Mouse (Mus musculus) right cerebral cortex, adult 2 months (tissue): ENCODE results near the gene Spdye4c.

ENCODE experiments used
- DNase-seq, 2 experiments: peaks; one replicate each; pipeline ENCODE4 v3.0.0; 2021 to 2022; ENCODE audit warnings: low spot score in 2 of 2

Spdye4c gene

DNA sequence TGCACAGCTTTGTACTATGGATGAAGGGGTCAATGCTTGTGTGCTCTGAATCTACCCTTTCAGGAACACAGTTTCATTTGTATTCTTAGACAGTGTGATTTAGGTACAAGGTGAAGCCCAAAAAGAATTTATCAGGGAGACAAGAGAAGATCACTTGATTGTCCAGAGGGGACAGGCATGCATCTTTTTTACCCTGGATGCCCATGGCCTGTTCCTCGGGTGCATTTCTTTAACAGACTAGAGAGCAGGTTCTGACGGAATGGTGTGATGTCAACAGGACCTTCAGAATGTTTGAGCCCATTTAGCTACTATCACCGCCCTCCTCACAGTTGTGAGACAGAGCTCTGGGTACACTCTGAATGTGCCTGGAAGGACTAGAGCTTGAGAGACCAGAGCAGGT is at the start of gene Spdye4c:
Spdye4c (plus strand) TSS at position 301 of the 400 bp plus-strand sequence.
- no peak for DNase-seq

DNA sequence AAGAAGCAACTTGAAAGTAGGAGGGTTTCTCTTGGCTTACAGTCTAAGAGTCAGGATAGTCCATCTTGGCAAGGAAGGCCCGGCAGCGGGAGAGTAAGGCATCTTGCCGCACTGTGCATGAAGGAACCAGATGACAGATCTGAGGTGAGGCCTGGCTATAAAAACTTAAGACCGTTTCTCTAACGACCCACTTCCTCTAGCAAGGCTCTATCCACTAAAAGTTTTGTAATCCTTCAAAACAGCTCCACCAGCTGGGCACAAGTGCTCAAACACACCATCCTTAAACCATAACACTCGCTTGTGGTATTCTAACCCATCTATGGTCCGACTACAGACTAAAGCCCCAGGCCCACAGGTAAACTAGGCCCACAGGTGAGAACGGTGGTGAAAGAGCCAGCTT is 47.5 kb upstream of the Spdye4c start:
- DNase-seq: no peak

DNA sequence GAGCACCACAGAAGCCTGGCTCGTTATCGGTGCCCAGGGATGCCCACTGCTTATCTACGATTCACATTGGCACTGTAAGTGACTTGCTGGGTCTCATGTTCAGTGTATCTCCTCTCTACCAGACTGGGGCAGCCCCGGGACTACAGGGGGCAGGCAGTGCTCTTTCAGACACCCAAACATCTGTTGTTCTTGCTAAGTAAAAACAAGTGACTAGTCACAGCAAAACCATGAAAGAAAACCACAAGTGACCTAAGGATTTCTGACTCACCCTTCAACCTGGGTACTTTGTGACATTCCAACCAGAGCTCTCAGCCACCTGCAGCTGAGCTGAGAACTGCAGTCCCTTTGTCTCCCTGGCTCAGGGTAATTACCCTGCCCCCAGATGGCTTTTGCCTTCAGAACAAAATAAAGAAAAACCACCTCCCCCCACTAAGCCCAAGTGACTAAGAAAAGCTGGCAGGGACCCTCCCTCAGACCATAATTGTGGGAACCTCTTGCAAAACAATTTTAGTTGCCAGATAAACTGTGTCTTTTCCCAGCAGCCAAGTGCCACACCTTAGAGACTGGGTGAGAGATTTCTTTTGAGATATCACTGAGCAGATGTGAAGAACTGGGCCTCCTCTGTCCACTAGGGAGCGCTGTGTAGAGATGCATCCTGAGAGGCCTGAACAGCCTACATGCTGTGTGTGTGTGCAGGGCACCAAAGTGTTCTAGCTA is 46.4 kb upstream of the Spdye4c start:
- peak in 1 of 2 experiments; percentile 17 for DNase-seq

DNA sequence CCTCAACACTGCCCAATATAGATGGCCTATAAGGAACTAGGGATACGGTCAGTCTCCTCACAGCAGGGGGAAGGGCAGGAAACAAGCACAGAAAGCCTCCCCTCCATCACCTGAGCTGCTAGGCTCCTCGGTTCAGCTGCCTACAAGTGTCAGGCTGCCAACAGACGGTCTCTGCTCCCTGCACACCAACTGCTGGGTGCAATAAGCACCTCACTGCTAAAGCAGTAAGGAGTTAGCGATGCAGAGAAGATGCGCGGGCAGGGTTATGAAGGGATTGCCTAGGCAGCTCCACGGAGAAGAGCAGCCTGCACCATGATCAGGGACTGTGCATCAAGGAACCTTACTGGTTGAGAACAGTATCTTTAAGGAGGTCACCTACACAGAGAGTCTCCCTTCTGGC is 45.6 kb upstream of the Spdye4c start:
- DNase-seq: no peak

DNA sequence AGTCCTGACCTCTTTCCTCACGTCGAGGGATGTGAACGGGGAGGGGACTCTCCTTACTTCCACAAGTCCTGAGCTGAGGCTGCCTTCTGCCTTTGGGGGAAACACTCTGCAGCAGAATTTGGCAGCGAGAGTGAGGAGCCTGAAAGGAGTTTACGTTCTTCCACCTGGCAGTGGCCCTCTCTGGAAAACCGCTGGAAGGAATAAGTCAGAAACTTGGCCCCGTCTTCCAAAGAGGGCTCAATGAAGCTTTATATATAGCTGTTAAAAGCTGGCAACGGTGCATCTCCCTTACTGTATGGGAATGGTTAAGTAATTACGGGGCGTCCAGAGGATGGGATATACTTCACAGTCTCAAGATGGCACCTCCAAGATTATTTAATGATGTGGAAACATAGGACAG is 43.9 kb upstream of the Spdye4c start:
- DNase-seq: no peak

DNA sequence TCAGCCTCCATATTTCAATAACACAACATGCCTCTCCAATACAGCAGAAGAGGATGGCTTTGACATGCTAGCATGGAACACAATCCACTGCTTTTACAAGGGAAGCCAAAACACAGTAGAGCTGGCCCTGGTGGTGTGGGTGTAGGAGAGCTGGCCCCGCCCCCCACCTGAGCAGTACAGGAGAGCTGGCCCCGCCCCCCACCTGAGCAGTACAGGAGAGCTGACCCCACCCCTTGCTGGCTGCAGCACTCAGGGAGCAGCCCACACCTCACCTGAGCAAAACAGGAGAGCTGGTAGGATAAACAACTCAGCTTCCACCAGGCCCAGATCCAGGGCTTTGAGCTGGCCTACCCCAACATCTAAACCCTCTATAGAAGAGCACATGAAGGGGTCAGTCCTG is 42.7 kb upstream of the Spdye4c start:
- DNase-seq: no peak

DNA sequence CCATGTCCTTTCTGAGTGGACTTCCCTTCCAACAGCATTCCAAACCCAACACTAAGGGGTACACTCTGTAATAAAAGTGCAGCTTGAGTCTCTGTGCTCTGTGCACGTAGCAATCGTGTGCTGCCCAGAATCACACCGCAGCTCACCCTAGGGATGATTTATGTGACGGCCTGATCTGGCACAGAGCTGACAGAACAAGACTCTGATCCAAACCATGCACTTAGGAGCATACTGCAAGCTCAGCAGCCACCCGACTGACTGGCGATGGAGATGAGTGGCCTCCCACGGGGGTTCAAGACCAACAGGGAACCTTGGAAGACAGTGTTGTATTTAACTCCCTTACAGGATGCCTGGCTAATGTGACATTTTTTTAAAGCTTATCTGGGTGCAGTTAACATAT is 41.4 kb upstream of the Spdye4c start:
- no peak for DNase-seq

DNA sequence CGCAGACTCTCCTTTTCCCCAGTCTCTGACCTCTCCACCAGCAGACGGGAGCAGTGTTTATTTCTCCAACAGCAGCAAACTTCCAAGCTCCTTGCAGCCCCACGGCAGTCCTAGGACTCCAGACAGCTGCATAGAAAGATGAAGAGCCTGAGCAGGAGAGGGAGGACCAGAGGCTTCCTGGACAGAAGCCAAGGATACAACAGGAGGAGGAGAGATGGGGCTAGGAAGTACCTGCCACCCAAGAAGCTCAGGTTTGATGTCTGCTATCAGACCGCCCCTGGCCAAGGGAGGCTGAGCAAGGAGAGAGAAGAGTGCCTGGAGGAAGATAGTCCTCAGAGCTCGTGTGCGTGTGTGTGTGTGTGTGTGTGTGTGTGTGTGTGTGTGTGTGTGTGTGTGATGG is 41.0 kb upstream of the Spdye4c start:
- DNase-seq: no peak

DNA sequence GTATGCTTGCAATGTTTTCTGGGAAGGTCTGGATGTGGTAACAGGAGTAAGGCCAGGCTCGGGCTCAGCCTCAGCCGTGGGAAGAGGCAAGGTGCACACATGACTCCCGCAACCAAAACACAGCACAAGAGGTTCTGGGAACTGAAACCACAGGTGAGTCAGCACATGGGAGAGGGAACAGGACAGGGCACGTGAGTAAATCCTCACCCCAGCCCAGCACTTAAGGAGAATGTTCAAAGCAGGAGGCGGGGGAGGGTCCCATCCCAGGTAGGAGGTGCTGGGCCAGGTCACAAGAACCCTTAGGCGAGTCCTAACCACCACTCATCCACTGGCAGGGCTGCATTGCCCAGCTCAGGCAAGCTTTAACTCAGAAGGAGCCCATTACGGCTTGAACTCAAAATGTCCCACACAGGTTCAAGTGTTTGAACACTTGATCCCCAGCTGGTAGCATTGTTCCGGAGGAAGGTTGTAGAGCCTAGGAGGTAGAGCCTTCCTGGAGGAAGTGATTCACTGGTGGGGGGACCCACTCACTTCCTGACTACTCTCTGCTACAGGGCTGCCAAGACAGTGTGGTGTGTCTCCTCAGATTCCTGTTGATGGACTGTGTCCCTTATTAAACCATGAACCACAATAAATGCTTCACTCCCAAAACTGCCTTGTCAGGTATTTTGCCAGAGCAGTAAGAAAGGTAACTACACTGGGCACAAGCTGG is 38.8 kb upstream of the Spdye4c start:
- no peak for DNase-seq

DNA sequence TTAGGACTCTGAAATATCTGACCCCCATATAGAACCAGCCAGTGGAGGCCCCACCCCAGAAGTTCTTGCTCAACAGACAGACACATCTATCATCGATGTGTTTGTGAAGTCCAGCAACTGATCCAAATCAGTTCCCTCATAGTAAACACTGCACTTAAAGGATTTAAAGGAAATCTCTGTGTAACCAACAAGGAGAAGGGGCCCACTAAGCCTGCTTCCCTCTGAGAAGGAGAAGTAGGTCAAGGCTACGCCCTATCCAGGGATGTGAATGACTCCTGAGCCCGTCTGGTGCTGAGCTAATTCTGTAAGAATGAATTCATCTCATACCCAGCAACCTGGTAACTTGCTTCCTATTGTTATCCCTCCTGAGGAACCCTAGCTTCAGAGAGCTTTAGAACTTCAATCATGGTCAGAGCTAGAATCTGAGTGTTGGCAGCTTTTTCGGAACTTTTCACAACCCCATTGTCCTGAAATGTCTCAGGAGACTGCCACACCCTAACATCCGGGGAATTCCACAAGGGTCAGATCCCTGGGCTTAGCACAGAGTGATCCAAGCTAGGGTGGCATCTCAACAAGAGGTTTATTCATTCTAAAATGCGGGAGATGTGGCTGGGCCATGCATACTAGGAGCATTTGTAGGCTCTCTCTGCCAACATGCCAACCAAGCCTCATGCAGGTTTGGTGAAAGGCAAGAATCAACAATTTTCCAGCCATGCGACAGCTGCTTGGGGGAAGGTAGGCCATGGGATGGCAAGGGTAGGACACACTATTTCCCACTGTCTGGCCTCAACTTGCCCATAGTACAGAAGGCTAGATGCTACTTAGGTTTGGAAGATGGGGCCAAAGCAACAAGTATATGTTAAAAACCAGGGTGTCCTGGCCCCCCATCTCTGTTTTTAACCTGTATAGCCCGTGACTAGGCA is 38.0 kb upstream of the Spdye4c start:
- DNase-seq: no peak

DNA sequence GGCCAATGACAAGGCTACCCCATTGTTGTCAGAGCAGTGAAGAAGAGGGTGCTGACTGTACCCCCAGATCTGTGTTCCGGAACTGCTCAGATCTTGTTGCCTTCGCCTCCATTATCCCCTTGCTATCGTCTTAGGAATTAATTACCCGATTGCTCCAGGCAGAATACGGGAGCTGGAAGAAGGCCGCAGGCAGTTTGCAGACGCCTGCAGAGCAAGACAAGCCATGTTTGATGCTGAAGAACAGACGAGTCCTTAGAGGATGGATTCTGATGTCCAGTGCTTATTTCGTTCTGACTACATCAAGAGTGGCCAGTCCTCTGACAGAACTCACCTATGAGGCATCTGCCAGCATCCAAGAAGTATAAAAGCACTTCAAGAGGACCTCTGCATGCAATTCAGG is 35.9 kb upstream of the Spdye4c start:
- no peak for DNase-seq

DNA sequence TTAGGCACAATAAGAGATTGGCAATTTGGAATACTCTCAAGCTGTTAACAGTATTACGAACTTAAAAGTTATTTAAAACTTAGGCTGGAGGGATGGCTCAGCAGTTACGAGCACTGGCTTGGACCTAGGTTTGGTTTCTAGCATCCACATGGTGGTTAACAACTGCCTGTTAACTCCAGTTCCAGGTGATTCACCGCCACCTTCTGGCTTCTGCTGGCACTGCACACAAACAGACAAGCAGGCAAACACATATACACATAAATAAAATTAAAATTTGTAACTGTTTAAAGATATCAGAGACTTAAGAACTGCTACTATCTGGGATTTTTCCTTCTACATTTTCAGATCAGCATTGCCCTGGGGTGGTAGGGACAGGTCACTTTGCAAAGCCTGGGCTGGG is 26.8 kb upstream of the Spdye4c start:
- DNase-seq: no peak

DNA sequence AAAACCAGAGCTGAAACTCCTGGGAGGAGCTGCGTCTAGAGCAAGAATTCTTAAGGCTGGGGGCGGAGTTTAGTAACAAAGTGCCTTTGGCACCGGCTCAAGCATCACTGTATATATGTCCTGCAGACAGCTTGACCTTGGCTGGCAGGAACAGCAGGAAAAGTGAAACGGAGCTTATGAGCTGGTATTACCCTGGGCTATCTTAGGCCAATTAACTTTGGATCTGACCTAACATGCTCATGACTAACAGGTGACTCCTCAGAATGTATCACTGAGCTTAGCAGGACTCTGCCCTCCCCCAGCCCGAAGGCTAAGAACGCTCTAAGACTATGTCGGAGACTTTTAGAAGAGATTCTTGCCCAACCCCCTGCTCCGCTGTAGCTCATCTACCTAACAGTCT is 25.1 kb upstream of the Spdye4c start:
- no peak for DNase-seq

DNA sequence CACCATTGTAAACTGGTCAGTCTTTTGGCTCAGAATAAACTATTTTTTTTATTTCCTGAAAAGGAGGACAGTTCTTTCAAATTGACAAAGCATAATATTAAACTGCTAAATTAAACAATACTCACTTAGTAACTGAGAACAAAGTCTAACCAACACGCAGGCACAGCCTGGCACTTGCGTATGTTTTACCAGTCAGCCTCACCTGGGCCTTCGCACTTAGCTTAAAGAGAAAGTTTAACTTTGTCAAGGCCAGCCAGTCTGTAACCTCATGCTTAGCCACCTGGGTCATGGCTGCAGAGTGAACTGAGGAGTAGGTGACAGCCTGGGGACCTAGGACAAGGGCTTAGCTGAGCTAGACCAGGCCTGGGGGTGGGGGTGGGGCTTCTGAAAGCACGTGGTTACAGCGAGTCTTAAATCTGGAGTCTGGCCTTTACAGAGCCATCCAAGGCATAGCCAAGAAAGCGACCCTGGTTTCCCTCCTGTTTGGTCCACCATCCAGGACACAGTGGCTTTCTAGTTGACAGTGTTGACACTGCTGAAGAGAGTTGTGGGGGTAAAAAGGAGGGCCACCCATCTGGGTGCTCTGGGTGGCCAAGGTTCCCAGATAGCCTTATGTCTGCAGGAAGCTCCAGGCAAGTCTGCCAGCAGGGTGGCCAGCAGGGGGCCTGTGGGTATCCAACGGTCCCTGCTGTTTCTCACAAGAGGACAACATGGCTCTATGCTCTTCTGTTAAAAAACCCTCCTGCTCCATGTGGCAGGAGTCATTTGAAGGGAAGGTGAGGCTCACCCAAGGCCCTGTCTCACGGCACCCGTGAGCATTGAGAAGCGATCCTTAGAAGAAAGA is 24.5 kb upstream of the Spdye4c start:
- peak in 1 of 2 experiments; percentile 13 for DNase-seq

DNA sequence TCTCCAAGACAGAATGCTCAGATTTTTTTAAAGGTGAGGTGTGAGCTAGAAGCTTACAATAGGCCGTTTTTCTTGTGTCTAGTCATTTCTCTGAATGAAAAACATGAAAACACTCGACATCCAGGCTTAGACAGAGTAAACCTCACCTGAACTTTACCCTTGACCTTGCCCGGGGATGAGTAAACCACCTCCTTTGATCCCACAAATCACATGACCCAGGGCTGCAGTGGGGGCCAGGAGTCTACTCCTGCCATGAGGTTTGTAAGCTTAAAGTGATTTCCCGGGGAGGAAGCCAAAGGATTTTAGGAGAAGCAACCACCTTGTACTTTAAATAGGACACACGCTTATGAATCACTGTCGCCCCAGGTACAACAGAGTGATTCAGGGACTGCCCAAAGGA is 23.0 kb upstream of the Spdye4c start:
- no peak for DNase-seq

DNA sequence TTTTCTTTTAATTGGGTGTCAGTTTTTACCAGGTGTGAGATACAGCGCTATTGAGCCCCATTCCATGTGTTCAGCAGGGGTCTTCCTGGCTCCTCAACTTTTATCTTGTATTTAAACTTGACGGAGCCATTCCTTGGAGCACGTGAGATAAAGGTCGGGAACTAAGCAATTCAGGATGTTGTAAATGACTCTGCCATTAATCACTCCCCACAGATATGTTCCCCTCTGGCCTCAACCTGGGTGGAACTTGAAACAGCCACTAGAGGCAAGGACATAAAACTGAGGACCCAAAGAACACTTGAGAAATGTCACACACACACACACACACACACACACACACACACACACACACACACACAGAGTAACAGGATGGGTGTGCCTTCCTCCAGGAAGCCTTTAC is 22.5 kb upstream of the Spdye4c start:
- no peak for DNase-seq

DNA sequence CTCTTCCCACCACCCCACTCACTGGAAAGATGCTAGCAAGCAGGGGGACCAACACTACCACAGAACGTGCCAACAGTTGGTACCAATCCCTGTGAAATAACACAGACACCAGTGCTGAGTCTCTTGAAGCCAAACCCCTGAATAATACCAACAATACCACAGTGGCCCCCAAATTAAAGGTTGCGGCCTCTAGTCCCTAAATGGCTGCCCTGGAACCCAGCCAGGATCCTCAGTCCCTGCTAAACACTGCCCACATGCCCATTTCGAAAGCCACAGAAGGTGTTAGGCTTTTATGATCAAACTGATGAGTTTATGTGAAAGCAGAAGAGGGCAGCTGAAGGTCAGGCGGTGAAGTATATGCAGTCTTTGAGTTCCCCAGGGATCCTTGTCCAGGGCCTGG is 20.0 kb upstream of the Spdye4c start:
- DNase-seq: no peak

DNA sequence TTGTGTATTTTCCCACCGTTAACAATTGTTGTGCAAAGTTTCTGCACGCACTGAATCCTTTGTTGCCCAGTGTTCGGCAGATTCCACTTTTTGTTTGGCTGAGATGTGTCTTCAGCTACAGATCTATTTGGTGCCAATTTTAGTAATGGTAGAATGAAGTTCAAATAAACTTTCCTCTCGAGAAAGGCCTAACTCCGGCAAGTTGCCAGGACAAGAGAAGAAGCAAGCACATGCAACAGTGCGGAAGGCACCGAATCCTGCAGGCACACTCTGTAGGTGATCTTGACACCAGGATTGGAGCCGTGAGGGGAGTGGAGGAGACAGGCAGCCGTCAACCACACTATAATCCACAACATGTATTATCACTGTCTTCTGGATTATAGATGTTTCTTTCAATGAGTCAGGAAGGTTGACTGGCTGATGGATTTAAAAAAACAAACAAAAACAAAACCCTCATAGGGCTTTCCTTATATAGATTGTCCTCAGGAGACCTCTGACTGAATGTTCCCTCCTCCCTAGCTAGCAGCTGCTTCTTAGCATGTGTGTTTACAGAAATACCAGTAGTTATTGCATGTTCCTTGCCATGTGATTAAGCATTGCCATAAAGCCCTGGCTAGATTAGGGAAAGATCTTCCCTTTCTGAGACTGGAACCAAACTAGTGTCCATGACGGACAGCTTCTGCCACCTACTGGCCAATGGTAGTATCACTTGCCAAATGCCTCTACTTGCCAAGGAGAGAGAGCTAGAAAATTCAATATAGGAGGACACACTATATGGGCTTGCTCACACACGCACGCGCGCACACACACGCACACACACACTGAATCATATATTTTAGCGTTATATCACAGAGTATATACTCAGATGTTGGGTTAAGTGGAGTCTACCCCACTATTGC is 18.0 kb upstream of the Spdye4c start:
- peak; percentile 91 to 95 for DNase-seq

DNA sequence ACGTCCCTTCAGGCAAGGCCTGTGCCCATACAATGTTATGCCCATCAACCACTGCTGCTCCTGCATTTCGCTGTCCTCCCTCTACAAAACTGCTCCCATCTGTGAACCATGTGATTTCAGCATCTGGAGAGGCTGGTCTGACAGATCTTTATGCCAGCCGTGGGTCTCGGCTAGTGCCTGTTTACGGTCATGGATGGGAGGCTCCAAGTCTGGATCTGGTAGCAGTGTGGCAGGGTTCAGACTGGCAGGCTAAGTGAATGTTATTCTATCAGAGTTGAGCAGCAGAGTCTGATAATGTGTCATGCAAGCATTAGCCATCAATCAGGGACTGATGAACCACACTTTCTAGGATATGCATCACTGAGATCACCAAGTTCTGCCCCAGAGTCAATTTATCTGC is 8.1 kb upstream of the Spdye4c start:
- no peak for DNase-seq

DNA sequence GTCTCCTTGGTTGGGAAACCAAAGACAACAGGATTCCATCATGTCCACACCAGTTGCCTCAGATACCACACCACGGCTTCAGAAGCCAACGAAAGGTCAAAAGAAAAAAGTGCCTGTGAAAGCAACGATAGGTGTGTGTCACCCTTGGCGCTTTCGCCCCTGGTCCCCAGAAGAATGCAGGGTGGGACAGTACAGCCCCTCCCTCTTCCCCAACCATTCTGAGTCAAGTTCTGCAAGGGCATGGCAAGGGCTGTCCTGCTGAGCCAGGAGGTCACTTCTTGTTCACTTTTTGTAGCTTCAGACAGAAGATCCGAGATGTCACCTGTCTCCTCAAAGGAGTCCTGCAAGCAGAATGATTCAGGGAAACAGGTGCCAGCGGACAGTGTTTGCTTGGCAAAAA is 1.3 kb downstream of the Spdye4c start:
- DNase-seq: no peak

DNA sequence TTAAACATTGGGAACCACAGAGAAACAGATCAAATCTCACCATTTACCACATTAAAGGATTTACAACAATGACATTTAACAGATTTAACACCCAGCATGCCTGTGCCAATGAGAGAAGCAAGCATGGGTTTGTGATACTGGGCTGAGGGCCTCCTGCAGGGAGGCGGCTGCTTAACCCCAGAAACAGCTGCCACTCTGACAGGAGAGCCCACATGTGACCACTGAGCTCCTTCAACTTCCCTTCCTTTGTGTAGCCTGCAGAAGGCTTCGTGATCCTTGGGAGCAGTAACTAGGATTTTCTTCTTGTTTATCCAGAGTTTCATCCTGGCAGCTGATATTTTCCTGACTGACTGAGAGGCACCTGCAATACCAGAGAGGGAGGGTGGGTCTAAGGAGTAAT is 10.5 kb downstream of the Spdye4c start:
- no peak for DNase-seq
